Mouse (Mus musculus) gastrocnemius, adult 8-10 months (tissue): ENCODE results near the gene Cntn5. TPM values are rescaled to one million over a fixed set of nuclear protein-coding genes. Genes with fewer than 3 reads are reported as not detected.

Source experiments
- DNase-seq, 2 experiments: peaks; one replicate each; pipeline ENCODE4 v3.0.0; 2022; ENCODE audit warnings: low spot score in 2 of 2
- microRNA-seq: library from miRNA; unstranded; fragments of <30 nt; microRNA quantifications from one replicate; pipeline ENCODE4 v1.2.0, GENCODE M21; 2022
- total RNA-seq, 4 experiments: library from RNA; stranded (reverse); gene quantifications; 2 replicates each; pipeline ENCODE4 v1.2.4; 2022

Gene Cntn5
- total RNA-seq, 4 experiments from 2014 or later, result not detected

- no peak for DNase-seq
These were observed 1196.8 kb downstream of the Cntn5 start for GRCm38 (mm10) chr9:9707766-9708165.

GRCm38 (mm10) chr9:9705180-9705579 lies 1199.4 kb downstream of the Cntn5 start:
- no peak for DNase-seq

DNA sequence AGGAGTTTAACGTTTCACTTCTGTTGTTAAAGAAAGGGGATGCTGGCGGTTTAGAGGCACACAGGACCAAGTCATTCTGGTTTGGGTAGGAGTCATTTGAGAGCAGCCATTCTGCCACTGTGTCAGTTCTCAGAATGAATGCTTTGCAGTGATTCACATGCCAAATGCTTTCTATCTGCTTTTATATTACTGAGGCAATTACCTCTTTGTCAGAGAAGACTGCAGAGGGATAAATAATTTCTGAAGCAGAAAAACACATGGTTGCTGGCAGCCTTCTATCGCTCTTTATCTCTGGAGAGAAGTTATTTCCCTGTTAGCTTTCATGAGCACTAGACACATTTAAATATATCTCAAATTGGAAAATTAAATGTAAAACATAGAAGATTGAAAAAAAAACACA lies 1207.9 kb downstream of the Cntn5 start:
- no peak for DNase-seq

- no peak for DNase-seq
These were observed 1222.2 kb downstream of the Cntn5 start for GRCm38 (mm10) chr9:9682348-9682884.

DNA sequence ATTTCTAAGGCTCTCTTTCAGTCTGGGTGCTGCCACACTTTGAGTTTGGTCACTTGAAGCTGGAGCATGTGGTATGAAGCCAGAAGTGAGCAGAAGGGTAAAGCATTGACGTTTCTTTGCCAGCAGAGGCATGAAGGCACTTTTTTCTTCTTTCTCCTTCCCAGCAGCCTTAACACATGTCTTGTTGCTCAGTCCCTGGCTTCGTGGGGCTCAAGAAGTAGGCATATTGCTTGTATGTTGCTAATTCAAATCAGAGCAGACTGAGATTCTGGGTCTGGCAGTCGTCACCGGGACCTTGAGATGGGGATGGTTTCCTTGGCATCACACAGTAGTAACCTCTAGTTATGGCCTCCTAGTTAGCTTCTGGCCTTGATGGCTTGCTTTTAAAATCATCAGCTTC lies 1228.5 kb downstream of the Cntn5 start:
- no peak for DNase-seq

DNA sequence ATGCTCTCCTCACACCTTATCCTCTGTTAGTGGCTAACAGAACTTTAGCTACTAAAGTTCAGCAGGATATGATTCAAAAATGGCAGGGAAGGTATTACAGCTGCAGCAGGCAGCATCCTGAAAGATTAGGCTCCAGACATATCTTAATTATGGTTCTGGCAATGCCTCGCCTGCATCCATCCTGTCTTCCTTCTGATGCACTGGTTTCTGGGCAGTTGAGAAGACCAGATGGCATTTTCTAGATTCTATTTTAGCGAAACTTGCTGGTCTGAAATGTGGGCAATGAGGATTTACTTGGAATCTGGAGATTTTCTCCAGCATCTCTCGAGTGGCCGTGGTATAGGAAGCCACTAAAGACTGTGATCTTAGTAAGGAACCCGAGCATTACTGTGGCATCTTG lies 1230.0 kb downstream of the Cntn5 start:
- no peak for DNase-seq

DNA sequence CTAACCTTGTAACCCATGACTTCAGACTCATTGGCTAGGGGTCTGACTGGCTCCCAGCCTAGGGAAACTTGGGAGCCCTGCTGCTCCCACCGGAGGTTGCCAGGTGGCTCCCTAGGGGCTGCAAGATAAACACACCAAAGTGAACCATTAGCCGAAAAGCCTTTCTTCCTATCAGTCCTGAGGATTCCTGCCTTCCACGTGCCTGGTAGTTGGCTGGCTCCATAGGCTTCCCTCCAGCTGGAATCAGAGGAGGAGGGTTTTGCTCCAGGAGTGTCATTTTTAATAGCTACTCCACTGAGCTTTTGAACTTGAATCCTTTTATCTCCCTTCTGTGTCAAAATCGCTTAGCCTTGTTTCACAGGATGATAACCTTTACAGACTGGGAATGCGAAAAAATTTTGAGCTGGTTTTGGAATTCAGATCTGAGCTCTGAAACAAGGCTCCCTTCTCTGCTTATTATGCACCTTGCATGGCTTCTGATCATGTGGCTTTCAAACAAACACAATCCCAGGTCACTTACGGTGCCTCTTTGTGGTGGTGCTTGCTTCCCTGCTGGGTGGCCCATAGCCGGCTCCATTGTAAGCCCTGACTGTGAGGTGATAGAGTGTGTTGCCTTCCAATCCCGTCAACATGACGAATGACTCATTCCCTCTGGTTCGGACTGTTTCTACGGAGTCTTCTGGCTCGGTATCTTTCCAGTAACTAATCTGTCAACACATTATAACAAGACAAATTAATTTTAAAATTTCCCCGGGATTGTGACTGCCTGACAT lies 1231.1 kb downstream of the Cntn5 start:
- DNase-seq, result no peak

DNA sequence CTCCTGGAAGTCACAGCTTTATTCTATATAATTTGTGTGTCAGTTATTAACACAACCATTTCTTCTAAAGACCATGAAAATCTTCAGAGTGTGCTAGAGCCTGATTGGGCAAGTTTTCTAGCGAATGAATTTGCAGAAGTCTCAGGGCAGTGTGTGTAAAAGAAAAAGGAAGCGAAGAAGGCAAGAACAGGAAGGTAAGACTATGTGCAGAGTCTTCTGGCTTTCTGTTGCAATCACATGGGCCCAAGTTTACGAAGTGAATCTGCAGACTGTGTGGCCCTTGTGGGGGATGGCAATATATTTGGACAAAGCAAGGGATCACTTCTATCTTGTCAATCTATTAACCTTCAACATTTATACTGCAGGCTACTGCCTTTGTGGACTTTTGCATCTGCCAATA lies 1251.1 kb downstream of the Cntn5 start:
- DNase-seq, result no peak

DNA sequence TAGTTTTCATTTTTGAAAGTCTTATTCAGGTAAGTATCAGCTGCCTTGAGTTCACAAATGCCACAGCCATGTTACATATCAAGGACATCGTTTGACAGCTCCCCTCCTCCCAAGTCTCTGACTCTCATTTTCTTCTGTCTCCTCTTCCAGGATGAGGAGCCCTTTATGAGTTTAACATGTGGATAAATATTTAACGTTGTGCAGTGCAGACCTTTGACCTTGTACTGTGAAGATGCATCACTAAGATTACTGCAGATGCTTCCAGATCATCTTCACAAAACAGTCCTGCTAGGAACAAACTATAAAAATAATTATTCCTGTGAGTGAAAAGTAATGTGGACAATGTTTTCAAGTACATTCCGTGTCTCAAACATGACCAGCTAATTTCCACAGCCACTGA lies 1257.2 kb downstream of the Cntn5 start:
- no peak for DNase-seq

- no peak for DNase-seq
These were observed 1258.3 kb downstream of the Cntn5 start for GRCm38 (mm10) chr9:9646276-9646675.

Small RNA genes within 50 kb of the gene (microRNA-seq; reads per million reads assigned to microRNA genes)
- gene Gm24496 (not detected), gene Gm25086 (not detected), gene Gm26195 (not detected), gene Mir6237 (not detected)
